Mouse (Mus musculus): ENCODE data around the gene Gpr161. TPM values are rescaled to one million over a fixed set of nuclear protein-coding genes. Genes with fewer than 3 reads are reported as not detected.
A peak's percentile ranks its signal among the peaks of the same experiment; 100 is the strongest.

The Gpr161 gene
- polyA plus RNA-seq, 1 experiment from 2014 or later, result 2.0 TPM

DNA sequence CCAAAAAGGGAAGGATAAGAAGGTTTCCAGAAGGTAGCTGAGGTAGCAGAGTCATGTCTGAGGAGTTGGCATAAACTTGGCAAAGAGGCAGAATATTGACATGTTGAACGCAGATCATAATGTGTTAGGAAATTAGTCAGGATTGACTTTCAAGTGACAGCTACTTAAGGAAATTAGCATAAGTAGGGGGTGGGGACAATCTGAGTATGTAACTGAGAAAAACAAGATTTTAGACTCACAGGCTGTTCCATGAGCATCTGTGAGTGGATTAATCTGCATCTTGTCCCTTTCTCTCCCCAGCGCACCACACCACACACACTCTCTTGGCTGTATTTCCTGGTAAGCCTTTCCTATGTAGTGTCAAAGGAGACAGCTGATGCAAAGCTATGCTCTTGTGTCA is 6.0 kb downstream of the Gpr161 start:
- Histone ChIP-seq H3K4me2 (ENCODE audit: low read depth) (no peak overlapping the region), H3K27ac (ENCODE audit: low read depth, low read length) (no peak overlapping the region), H3K9me3 (ENCODE audit: control insufficient read depth, low read length) (no peaks in the 10 kb centered on the region), H3K27me3 (ENCODE audit: control insufficient read depth, insufficient read depth, low read length) (no peaks in the 10 kb centered on the region), H3K9ac (ENCODE audit: low read length) (no peak overlapping the region), H3K4me3 (ENCODE audit: low read depth, low read length) (no peak overlapping the region), H3K4me1 (ENCODE audit: control insufficient read depth, insufficient read depth, low read length) (no peaks in the 10 kb centered on the region), H3K36me3 (ENCODE audit: control insufficient read depth, insufficient read depth, low read length) (no peaks in the 10 kb centered on the region)
- DNase-seq (ENCODE audit: low spot score) (no peak), ATAC-seq (ENCODE audit: insufficient read depth, low FRiP score, low TSS enrichment) (no peak)
- 91% methylated on average over 2 of the region's 2 CpGs for WGBS

DNA sequence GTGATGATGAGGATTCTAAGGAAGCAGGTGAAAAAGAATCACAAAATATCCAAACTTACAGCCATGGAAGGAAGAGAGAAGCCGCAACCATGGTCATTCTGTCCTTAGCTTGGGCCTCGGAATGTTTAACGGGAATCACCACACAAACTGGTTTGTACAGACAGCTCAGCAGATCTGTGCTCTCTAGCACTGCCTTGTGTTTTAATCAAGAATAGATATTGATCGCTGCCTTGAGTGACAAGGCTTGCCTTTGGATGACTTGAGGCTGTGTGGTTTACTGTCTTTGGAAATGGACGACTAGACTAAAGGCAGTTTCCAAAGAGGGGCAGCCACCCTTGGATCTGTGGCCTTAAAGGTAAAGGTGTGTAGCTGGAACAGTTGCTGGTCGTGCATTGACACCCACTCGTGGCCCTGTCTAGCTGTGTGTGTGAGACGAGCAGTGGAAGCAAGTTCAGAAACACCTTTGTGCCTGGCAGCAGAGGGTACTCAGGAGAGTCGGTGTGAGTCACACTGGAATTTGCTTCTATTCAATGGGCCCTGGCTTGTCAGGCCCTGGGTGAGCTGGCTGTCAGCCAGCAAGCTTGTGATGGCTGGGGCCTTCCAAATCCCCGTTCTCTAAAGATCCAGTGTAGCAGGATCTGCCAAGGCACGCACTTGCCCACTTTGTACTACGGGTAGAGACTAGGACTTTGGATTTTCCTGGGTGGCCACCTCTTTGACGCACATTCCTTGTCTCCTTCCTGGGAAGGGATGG is 7.0 kb downstream of the Gpr161 start:
- Histone ChIP-seq H3K27ac (ENCODE audit: low read depth, low read length) (no peak overlapping the region), H3K36me3 (ENCODE audit: control insufficient read depth, insufficient read depth, low read length) (no peaks in the 10 kb centered on the region), H3K4me3 (ENCODE audit: low read depth, low read length) (no peak overlapping the region), H3K4me2 (ENCODE audit: low read depth) (no peak overlapping the region), H3K4me1 (ENCODE audit: control insufficient read depth, insufficient read depth, low read length) (no peaks in the 10 kb centered on the region), H3K27me3 (ENCODE audit: control insufficient read depth, insufficient read depth, low read length) (no peaks in the 10 kb centered on the region), H3K9ac (ENCODE audit: low read length) (no peak overlapping the region), H3K9me3 (ENCODE audit: control insufficient read depth, low read length) (no peaks in the 10 kb centered on the region)
- ATAC-seq (ENCODE audit: insufficient read depth, low FRiP score, low TSS enrichment) (no peak), DNase-seq (ENCODE audit: low spot score) (no peak)
- WGBS, result 90% methylated on average over 13 of the region's 13 CpGs

DNA sequence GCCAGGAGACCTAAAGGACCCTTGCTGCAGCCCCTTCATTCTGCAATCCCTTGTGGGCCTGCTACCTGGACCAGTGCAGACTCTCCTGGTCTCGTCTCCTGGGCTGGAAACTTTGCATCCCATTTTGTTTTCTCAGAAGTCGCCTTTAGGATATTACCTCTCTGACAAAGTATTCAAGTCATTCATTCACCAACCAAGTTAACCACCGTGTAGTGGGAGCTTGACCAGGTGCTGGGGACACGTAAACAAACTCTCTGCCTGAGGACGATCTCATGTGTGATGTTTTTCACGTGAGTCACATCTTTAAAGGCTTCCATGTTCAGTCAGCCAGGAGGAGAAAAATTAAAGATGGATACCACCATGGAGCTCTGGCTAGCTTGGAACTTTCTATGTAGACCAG is 7.6 kb downstream of the Gpr161 start:
- H3K4me1 ChIP-seq (ENCODE audit: control insufficient read depth, insufficient read depth, low read length), result no peaks in the 10 kb centered on the region
- ATAC-seq (ENCODE audit: insufficient read depth, low FRiP score, low TSS enrichment), result no peak
- H3K36me3 ChIP-seq (ENCODE audit: control insufficient read depth, insufficient read depth, low read length), result no peaks in the 10 kb centered on the region
- H3K4me2 ChIP-seq (ENCODE audit: low read depth), result no peak overlapping the region
- H3K9me3 ChIP-seq (ENCODE audit: control insufficient read depth, low read length), result no peaks in the 10 kb centered on the region
- 93% methylated on average over 6 of the region's 6 CpGs for WGBS
- no peaks in the 10 kb centered on the region for H3K27me3 ChIP-seq (ENCODE audit: control insufficient read depth, insufficient read depth, low read length)
- no peak overlapping the region for H3K9ac ChIP-seq (ENCODE audit: low read length)
- no peak for DNase-seq (ENCODE audit: low spot score)
- no peak overlapping the region for H3K27ac ChIP-seq (ENCODE audit: low read depth, low read length)
- H3K4me3 ChIP-seq (ENCODE audit: low read depth, low read length), result no peak overlapping the region

DNA sequence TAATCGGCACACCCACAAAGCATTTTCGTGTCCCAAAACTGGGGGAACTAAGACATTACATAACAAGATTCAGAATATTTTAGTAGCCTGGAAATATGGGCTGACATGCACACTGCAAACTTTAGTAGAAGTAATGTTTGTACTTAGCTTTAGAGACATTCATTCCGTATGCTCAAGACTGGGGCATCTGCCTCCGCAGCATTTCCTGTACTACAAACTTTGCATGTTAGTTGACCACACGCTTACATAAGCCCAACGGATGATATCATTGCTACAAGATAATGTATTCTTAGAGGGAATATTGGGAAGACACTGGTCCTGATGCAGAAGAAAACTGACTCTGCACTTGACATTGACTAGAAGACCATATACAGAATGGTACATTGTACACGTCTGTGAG is 8.8 kb downstream of the Gpr161 start:
- Histone ChIP-seq H3K4me2 (ENCODE audit: low read depth) (no peak overlapping the region), H3K9ac (ENCODE audit: low read length) (no peak overlapping the region), H3K9me3 (ENCODE audit: control insufficient read depth, low read length) (no peaks in the 10 kb centered on the region), H3K27me3 (ENCODE audit: control insufficient read depth, insufficient read depth, low read length) (no peaks in the 10 kb centered on the region), H3K4me3 (ENCODE audit: low read depth, low read length) (no peak overlapping the region), H3K27ac (ENCODE audit: low read depth, low read length) (no peak overlapping the region), H3K36me3 (ENCODE audit: control insufficient read depth, insufficient read depth, low read length) (no peaks in the 10 kb centered on the region), H3K4me1 (ENCODE audit: control insufficient read depth, insufficient read depth, low read length) (no peaks in the 10 kb centered on the region)
- WGBS, result 92% methylated on average over 7 of the region's 7 CpGs
- DNase-seq (ENCODE audit: low spot score) (no peak), ATAC-seq (ENCODE audit: insufficient read depth, low FRiP score, low TSS enrichment) (no peak)

DNA sequence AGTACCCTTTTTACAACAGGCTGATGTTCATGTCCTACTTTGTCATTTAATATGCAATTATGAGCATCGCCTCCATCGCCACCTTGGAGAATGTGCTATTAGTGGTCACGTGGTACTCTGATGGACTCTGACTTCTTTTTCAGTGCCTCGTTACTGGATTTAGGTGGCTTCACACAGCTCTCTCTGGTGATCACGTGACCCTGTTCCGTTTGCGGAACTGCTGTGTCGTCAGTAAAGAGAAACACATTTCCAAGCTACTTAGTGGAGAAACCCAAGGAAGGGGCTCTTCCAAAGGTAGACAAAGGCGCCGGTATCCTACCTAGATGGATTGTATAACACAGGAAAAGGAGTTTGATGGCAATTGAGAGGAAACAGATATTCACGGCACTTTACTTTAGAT is 12.6 kb downstream of the Gpr161 start:
- H3K36me3 ChIP-seq (ENCODE audit: control insufficient read depth, insufficient read depth, low read length), result no peaks in the 10 kb centered on the region; the same call in 1 of the 2 replicates
- H3K9me3 ChIP-seq (ENCODE audit: control insufficient read depth, low read length), result no peaks in the 10 kb centered on the region
- DNase-seq (ENCODE audit: low spot score), result no peak
- no peak overlapping the region for H3K27ac ChIP-seq (ENCODE audit: low read depth, low read length)
- ATAC-seq (ENCODE audit: insufficient read depth, low FRiP score, low TSS enrichment), result no peak
- no peaks in the 10 kb centered on the region for H3K27me3 ChIP-seq (ENCODE audit: control insufficient read depth, insufficient read depth, low read length)
- 91% methylated on average over 11 of the region's 11 CpGs for WGBS
- H3K9ac ChIP-seq (ENCODE audit: low read length), result no peak overlapping the region
- no peak overlapping the region for H3K4me2 ChIP-seq (ENCODE audit: low read depth)
- H3K4me1 ChIP-seq (ENCODE audit: control insufficient read depth, insufficient read depth, low read length), result no peaks in the 10 kb centered on the region
- no peak overlapping the region for H3K4me3 ChIP-seq (ENCODE audit: low read depth, low read length)

DNA sequence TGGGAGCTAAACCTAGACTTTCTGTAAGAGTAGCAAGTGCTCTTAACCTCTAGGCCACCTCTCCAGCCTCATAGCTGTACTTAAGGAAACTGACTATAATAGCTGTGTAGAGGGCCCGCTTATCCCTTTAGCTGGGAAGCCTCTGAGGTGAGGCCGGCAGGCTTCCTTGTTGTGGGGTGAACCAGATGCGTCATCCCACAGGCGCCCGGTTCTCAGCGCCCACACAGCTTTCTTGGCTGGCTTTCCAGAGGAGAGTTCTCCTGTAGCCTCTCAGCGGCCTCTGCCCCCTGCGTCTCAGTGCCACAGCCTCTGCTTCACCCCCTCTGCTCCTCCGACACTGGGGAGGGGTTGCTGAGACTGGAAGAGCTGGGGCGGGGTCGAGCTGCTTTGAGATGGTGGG is 20.8 kb downstream of the Gpr161 start:
- 40% methylated on average over 11 of the region's 11 CpGs for WGBS
- no peaks in the 10 kb centered on the region for H3K9me3 ChIP-seq (ENCODE audit: control insufficient read depth, low read length)
- no peaks in the 10 kb centered on the region for H3K27me3 ChIP-seq (ENCODE audit: control insufficient read depth, insufficient read depth, low read length)
- DNase-seq (ENCODE audit: low spot score) (no peak), ATAC-seq (ENCODE audit: insufficient read depth, low FRiP score, low TSS enrichment) (no peak)
- no peak overlapping the region for H3K4me2 ChIP-seq (ENCODE audit: low read depth)
- peaks cover 2% of the 10 kb centered on the region for H3K36me3 ChIP-seq (ENCODE audit: control insufficient read depth, insufficient read depth, low read length)
- H3K4me1 ChIP-seq (ENCODE audit: control insufficient read depth, insufficient read depth, low read length), result no peaks in the 10 kb centered on the region
- H3K27ac ChIP-seq (ENCODE audit: low read depth, low read length), result no peak overlapping the region
- no peak overlapping the region for H3K4me3 ChIP-seq (ENCODE audit: low read depth, low read length)
- H3K9ac ChIP-seq (ENCODE audit: low read length), result no peak overlapping the region

DNA sequence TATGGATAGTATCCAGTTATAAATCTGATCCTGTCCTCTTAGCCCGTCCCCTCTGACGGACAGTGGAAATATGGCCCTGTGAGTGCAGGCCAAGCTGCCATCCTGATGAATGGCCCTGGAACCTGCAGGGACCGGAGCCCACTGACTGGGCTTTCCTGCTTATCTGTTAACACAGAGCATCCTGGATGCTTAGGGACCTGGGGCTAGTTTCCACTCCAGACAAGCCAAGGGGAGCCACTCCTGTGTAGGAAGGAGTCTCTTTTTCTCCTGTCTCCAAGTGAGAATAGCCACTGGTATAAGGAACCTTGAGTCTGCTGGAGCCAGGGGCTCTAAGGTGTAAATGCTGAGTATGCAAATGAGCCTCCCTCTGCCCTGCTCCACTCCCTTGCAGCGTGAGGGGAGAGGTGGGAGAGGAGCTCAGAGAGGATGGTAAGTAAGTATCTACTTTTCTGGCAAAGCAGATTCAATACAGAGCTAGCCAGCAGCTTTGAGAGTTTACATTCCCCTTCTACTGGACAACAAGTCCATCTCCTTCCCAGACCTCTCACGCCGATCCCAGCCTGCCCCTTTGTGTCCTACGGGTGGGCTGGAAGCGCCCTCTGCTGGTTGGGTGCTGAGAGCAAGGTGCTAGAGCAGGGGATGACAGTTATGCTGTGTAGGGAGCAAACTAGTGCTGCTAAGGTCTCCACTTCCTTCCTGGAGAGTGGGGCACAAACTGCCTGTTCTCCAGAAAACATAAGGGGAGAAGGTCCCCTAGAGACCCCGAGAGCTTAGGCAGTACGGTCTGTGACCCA is 24.7 kb downstream of the Gpr161 start:
- H3K36me3 ChIP-seq (ENCODE audit: control insufficient read depth, insufficient read depth, low read length), result peaks cover 3% of the 10 kb centered on the region; the same call in 1 of the 2 replicates
- peak; percentile 75 for DNase-seq (ENCODE audit: low spot score)
- H3K4me3 ChIP-seq (ENCODE audit: low read depth, low read length), result no peak overlapping the region
- 37% methylated on average over 10 of the region's 10 CpGs for WGBS
- no peak overlapping the region for H3K27ac ChIP-seq (ENCODE audit: low read depth, low read length)
- ATAC-seq (ENCODE audit: insufficient read depth, low FRiP score, low TSS enrichment), result peak; percentile 54; the same call in 1 of the 2 replicates
- no peaks in the 10 kb centered on the region for H3K9me3 ChIP-seq (ENCODE audit: control insufficient read depth, low read length)
- no peak overlapping the region for H3K9ac ChIP-seq (ENCODE audit: low read length)
- H3K27me3 ChIP-seq (ENCODE audit: control insufficient read depth, insufficient read depth, low read length), result no peaks in the 10 kb centered on the region
- H3K4me2 ChIP-seq (ENCODE audit: low read depth), result no peak overlapping the region
- no peaks in the 10 kb centered on the region for H3K4me1 ChIP-seq (ENCODE audit: control insufficient read depth, insufficient read depth, low read length)

DNA sequence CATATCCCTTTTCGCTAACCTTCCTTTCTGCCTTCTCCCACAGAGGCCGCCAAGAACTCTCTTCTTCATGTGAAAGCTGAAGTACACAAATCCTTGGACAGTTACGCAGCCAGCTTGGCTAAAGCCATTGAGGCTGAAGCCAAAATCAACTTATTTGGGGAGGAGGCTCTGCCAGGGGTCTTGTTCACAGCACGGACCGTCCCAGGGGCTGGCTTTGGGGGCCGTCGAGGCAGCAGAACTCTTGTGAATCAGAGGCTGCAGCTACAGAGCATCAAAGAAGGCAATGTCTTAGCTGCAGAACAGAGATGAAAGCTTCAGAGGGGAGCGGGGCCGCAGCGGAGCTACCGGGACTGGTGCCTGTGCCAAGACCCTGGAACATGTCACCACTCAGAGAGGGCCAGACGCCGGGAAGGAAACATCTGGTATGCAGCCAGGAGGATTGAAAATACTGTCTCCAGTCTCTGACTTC is 25.8 kb downstream of the Gpr161 start:
- no peak overlapping the region for H3K4me2 ChIP-seq (ENCODE audit: low read depth)
- no peak for DNase-seq (ENCODE audit: low spot score)
- no peaks in the 10 kb centered on the region for H3K9me3 ChIP-seq (ENCODE audit: control insufficient read depth, low read length)
- no peak overlapping the region for H3K4me3 ChIP-seq (ENCODE audit: low read depth, low read length)
- H3K4me1 ChIP-seq (ENCODE audit: control insufficient read depth, insufficient read depth, low read length), result no peaks in the 10 kb centered on the region
- no peak for ATAC-seq (ENCODE audit: insufficient read depth, low FRiP score, low TSS enrichment)
- no peak overlapping the region for H3K27ac ChIP-seq (ENCODE audit: low read depth, low read length)
- WGBS, result 94% methylated on average over 13 of the region's 13 CpGs
- H3K9ac ChIP-seq (ENCODE audit: low read length), result no peak overlapping the region
- H3K27me3 ChIP-seq (ENCODE audit: control insufficient read depth, insufficient read depth, low read length), result no peaks in the 10 kb centered on the region
- peaks cover 3% of the 10 kb centered on the region; the same call in 1 of the 2 replicates for H3K36me3 ChIP-seq (ENCODE audit: control insufficient read depth, insufficient read depth, low read length)

Measured in neural tube, embryonic 11.5 days (tissue).